Mouse (Mus musculus) kidney, adult 2 months (tissue): ENCODE measurements around the gene Lrrc74a.

Source experiments
- CTCF ChIP-seq: fragments of 200-500 bp; conservative IDR thresholded peaks from 2 replicates; pipeline ENCODE4 v1.5.1; 2011; ENCODE audit warnings: low read depth, mild to moderate bottlenecking, control low read depth, low read length, moderate library complexity, mixed read lengths; ENCODE audit not compliant: insufficient read depth, insufficient read length
- POLR2A ChIP-seq: fragments of 200-500 bp; IDR thresholded peaks from one replicate; pipeline ENCODE4 v1.6.1; 2011; ENCODE audit warnings: low read depth, low read length, control low read depth

DNA sequence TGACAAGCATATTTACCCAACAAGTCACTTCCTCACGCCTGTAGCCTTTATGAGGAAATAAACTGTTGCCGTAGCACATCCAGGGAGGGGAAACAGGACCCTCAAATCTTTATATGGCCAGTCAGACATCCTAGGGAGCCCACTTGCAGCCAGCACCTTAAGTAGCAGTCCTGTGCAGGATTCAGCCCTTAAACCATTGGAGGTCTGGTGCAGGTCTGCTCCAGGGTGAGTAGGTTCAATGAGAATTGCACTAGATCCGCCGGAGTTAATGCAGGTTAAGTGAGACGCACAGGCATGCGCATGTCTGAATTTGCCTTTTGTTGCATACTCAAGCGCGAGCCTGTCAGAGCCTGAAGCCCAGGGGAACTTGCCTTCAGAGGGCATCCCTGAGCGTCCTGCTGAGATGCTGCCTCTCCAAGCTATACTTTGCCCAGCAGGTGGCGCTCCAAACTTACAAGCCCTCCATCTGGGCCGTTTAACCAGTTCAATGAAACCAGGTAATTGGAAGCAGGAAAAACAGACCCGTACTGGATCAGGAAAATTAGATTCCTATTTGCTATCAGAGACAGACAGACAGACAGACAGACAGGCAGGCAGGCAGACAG, 37.8 kb downstream of the Lrrc74a start:
- TF ChIP-seq POLR2A (no peak), CTCF (peak; percentile 95)
